Mouse (Mus musculus) mesoderm, embryonic 11.5 days (tissue): ENCODE data around the gene Abcc9.
A peak's percentile ranks its signal among the peaks of the same experiment; 100 is the strongest.
"Not testable (repeated sequence)": the region's sequence is repeated elsewhere in the genome, so short reads cannot be mapped to it uniquely, and the experiment has no call there.

Experiments used
- DNase-seq: peaks from one replicate; pipeline ENCODE4 v3.0.0-alpha.2; 2012; ENCODE audit warnings: low read depth, low spot score

The Abcc9 gene

DNA sequence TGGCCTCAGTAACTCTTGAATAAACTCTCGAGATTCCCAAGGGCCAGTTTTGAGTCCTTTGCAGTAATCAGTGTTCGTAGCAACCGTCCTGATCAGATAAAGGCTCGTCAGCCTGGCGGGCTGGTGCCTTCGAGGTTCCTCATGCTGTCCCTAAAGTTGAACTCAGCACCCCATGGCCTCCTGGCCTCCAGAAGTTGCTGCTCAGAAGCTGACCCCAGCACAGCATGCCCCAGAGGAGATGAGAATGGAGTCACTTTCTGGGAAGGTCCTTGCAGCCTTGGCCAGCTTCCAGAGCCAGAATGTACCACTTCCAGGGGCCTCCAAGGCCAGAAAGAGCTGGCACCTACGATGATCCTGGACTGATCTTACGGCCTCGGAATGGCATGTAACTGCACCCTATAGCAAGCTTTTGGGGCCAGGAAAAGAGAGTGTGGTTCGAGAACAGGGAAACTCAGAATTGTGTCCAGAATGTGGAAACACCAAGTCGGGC is 1.4 kb upstream of the Abcc9 start:
- DNase-seq: no peak

DNA sequence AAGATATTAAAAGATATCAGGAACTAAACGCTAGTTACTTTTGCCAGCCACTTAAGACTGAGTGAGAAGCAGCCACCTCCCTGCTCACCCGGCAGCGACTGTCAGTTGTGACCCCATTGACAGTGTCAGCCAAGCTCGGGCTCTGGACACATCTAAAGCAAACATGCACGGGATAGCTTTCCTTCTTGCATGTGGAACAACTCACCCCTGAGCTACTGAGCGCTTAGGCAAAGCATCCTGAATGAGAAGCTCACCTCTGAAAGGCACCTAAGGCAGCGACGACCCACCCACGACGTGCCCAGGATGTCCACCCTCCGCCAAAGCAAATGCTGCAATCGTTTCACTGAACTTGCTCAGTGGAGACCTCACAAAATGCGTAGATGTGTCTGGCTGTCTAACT is 954 bp downstream of the Abcc9 start:
- no peak for DNase-seq

DNA sequence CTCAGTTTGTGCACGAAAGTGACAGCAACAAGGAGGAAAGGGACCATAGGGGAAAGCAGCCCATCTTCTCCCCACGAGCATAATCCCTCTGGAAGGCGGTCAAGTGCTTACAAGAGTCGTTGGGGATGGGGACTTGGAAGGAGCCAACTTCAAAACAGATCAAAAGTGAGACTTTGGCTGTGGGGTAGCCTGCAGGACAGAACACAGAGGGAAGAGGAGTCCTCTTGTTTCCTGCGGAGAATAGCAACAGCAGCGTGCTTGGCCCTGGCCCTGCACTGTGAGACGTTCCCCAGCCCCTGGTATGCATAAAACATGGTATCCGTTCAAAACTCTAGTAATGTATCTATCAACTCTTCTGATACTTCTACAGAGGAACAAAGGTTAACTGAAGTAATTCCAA is 1.4 kb downstream of the Abcc9 start:
- no peak for DNase-seq

DNA sequence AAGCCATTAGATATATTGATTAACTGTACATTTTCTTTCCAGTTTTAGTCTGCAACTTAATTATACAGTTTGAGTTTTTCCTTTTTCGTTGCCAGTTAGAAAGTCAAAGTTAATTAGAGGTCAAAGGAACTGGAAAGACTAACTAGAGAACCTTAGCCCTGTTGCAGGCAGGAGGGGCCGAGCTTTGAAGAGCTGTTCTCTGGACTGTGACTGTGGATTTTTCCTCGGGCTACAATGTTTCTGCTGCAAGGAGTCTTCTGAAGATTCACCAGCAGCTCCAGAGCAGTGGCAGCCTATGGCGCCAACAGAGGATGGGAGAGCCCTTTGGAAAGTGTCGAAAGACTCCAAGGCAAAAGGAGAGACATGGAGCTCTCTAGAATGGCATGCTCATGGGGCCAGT is 10.0 kb downstream of the Abcc9 start:
- DNase-seq: no peak

DNA sequence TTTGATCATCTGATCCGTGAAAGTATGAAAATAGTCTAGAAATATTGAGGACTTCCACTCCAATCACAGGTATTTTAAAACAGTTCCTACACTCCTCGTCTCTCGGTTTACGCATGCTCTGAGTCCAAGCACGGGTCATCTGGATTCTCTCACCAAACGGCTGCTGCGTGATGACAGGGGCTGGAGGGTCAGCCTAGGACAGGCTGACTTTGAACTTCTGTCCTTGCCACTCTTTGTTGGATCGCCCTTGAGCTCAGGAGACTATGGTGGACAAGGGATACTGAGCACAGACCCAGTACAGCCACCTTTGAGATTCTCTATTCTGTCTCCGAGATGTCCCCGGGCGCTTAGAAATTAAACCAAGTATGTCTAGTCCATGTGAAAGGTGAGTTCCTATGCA is 12.4 kb downstream of the Abcc9 start:
- DNase-seq: no peak

GRCm38 (mm10) chr6:142682985-142683691 is 19.0 kb downstream of the Abcc9 start:
- no peak for DNase-seq

GRCm38 (mm10) chr6:142670021-142670420 is 32.1 kb downstream of the Abcc9 start:
- DNase-seq: no peak

- no peak for DNase-seq
Observed at GRCm38 (mm10) chr6:142669343-142669742, 32.8 kb downstream of the Abcc9 start.

DNA sequence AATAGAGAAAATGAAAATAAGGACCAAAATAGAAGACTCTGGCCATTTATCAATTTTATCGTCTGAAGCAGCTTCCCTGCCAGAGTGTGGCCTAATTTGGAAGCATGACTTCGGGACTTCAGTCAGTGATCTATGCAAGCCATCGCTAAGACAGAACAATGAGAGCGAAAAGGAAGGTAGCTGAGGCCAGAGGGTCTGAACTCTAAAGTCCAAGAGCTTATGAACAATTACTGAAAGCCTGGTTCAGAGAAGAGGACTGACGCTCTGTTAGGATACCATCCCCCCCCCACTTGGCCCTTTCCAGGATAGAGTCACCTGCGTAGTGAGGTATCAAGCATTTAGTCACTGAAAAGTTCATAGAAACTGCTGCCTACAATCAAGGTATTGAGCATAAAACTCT is 33.3 kb downstream of the Abcc9 start:
- no peak for DNase-seq

GRCm38 (mm10) chr6:142668419-142668766 is 33.7 kb downstream of the Abcc9 start:
- DNase-seq: no peak

- DNase-seq: no peak
Observed at GRCm38 (mm10) chr6:142667701-142668418, 34.3 kb downstream of the Abcc9 start.

- DNase-seq: not testable (repeated sequence)
Observed at GRCm38 (mm10) chr6:142662056-142662455, 40.1 kb downstream of the Abcc9 start.

GRCm38 (mm10) chr6:142659038-142659437 is 43.1 kb downstream of the Abcc9 start:
- peak; percentile 41 for DNase-seq

GRCm38 (mm10) chr6:142654561-142654960 is 47.6 kb downstream of the Abcc9 start:
- DNase-seq: no peak

GRCm38 (mm10) chr6:142652175-142652574 is 49.9 kb downstream of the Abcc9 start:
- no peak for DNase-seq

DNA sequence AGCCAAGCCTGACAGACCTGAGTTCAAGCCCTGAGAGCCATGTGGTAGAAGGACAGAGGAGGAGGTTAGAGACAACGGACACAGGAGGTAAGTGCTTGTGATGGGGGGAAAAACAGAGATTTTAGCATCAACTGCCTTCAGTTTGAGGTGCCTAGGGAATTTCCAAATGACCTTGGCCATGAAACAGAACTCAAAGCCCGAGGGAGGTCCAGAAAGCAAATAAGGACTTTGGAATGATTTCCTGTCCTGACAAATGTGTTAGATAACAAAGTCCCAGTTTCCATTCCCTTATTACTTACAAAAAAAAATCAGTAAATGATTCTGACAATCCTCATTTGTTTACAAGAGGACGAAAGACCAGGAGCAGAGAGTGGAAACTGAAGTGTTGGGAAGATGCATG is 52.8 kb downstream of the Abcc9 start:
- DNase-seq: no peak

DNA sequence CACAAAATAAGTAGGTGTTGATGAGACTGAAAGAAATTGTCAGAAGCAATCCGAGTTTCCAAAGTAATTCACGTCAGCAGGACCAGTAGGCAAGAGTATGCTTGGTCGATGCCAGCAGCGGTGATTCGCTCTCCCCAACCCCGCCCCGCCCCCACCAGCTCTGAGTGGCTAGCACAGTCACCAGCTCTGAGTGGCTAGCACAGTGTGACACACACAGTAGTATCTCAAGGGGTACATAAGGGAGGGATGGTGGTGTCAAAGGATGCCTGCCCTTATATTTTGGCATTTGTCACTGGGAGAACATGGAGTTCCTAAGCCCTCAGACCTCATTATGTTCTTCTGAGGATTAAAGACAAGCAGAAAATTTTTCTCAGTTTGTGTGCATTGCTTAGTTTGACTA is 56.6 kb downstream of the Abcc9 start:
- DNase-seq: no peak

DNA sequence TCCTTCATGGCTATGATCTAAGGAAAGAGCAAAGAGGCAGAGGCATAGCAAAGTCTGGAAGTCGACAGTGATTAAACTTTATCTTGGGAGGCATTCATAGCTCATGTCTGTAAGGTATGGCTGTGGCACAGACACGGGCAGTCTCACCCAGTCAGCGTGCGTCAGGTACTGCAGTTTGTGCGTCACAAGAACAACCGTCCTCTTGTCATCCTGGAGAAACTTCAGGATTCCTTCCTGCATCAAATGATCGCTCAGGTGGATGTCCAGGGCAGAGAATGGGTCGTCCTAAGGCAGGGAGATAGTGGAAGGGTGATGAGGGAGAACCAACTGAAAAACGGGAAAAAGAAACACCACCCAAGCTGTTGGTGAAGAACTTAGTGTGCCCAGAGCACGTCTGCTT is 62.8 kb downstream of the Abcc9 start:
- DNase-seq: no peak

GRCm38 (mm10) chr6:142635654-142636053 is 66.5 kb downstream of the Abcc9 start:
- DNase-seq: peak; percentile 12

DNA sequence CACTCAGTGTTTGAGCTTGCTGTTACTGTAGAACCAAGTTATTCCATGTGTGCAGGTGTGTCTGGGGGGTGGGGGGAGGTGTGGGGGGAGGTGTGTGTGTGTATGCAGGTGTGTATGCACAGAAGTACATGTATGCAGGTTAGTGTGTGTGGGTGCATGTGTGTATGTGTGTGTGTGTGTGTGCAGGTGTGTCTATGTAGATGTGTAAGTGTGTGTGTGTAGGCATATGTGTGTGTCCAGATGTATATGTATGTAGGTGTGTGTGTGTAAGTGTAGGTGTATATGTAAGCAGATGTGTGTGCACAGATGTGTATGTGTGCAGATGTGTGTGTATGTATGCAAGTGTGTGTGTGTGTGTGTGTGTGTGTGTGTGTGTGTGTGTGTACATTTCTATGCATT is 66.9 kb downstream of the Abcc9 start:
- no peak for DNase-seq

- DNase-seq: no peak
Observed at GRCm38 (mm10) chr6:142634530-142635184, 67.5 kb downstream of the Abcc9 start.

GRCm38 (mm10) chr6:142623351-142623750 is 78.8 kb downstream of the Abcc9 start:
- no peak for DNase-seq

DNA sequence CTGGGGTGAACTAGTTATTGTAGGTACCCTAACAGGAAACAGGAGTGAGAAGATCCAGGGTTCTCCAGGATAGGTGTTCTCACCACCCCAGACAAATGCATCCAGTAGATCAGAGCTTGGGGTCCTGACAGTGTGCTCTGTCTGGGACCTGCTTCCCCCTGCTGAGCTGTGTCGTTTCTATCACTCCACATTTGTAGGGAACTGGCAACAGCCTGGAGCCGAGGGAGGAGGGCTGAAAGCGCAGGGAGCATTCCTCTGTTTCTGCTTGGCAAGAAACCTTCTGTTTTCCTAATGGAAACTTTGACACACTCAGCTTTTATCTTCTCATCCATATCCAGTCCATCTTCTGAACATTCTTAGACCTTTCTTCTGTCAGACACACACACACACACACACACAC is 85.5 kb downstream of the Abcc9 start:
- no peak for DNase-seq
